Mouse (Mus musculus) myocyte (in vitro differentiated cells): ENCODE data around the gene Plekho1.

ENCODE experiments used
- E2F4 ChIP-seq: IDR thresholded peaks from one replicate; pipeline ENCODE4 v1.6.1; 2011; ENCODE audit warnings: mild to moderate bottlenecking, control low read depth, moderate library complexity; ENCODE audit not compliant: insufficient read depth
- POLR2A ChIP-seq: IDR thresholded peaks from one replicate; pipeline ENCODE4 v1.6.1; 2011; ENCODE audit warnings: low read depth, mild to moderate bottlenecking, control low read depth, moderate library complexity; ENCODE audit not compliant: insufficient read length
- POLR2AphosphoS2 ChIP-seq: IDR thresholded peaks from one replicate; pipeline ENCODE4 v1.6.1; 2011; ENCODE audit warnings: low read depth, control low read depth; ENCODE audit not compliant: insufficient read length

- TF ChIP-seq E2F4 (no peak), POLR2A (no peak), POLR2AphosphoS2 (no peak)
Measured at GRCm38 (mm10) chr3:96027875-96028274, 32.1 kb upstream of the Plekho1 start.
